Mouse (Mus musculus) CD4-positive naive resting alpha-beta T cell, adult 57 days (primary cell): ENCODE data around the gene Cand2. TPM values are rescaled to one million over a fixed set of nuclear protein-coding genes. Genes with fewer than 3 reads are reported as not detected.

Experiments used
- total RNA-seq: library from RNA; stranded (reverse); gene quantifications from one replicate; pipeline ENCODE4 v1.2.4, GENCODE M21; 2023

Gene Cand2
- total RNA-seq, result 7.5 TPM

GRCm38 (mm10) chr6:115774501-115774921 lies at the start of gene Cand2:
Gene Cand2, plus strand, starts transcription at chr6:115774538.

DNA sequence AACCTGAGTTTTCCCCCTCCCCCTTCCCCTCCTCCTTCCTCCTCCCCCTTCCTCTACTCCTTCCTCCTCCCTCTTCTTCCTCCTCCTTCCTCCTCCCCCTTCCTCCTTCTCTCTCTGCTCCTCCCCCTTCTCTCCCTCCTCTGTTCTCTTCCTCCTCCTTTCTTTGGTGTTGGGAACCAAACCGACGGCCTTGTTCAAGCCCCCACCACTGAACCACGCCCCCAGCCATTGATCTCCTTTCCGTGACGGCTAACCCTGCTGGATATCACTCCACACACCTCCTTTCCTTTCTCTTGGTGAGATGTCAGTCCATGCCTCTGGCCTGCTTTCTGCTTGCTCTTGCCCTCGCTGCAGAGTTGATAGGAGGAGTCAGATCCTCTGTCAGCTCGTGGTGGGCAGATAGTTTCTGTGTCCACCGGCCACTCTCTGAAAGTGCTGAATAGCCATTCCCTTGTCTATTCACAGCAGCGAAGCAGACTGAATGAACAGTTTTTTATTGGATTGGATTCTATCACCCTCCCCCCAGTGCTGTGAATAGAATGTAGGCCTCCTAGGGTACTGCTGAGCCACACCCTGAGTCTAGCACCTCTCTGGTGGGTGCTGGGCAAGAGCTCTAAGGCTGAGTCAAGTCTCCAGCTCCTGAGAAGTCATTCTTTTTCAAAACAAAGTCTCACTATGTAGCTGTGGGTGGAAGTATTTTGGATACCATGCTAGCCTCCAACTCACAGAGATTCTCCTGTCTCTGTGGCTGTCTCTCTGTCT lies 12.2 kb upstream of the Cand2 start, which contains the start of gene Tmem40:
Gene Tmem40 (minus strand): TSS at position 416 of the 762 bp plus-strand sequence.

GRCm38 (mm10) chr6:115808488-115809231 lies 34.3 kb downstream of the Cand2 start, which contains the start of gene Rpl32:
Gene Rpl32, minus strand, starts transcription at chr6:115808747.

DNA sequence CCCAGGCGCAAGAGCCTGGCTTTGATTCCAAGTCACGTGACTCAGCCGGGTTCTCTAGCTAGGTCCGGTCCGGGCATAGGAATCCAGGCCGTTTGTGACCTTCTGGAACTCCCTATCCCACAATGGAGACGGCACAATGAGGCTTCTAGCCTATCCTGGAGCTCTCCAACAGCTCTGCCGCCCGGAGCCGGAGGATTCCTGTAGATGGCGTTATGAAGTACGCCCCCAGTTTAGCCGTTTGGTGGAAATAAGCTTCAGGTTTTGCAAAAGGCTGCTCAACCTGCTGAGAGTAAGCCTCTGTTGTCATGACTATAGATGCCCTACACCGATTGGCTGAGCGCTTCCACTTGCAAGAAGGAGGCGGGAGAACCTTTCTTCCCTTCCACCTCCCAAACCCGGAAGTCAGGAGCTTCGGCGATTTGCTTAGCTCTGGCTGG lies 63.8 kb downstream of the Cand2 start, which contains the start of gene Efcab12:
Gene Efcab12 (minus strand): TSS at position 252 of the 437 bp plus-strand sequence.

GRCm38 (mm10) chr6:115853091-115853813 lies 78.9 kb downstream of the Cand2 start, which contains the start of the genes Mbd4 and Ift122:
Gene Mbd4, minus strand, starts transcription at chr6:115853371.
Gene Ift122, plus strand, starts transcription at chr6:115853470.

Other genes with a start within 250 kb of the Cand2 start
- 8.5 TPM for gene Tsen2, start 229.9 kb upstream of the Cand2 start, total RNA-seq
- gene Mkrn2os, start 182.0 kb upstream of the Cand2 start, total RNA-seq, result not detected
- gene Mkrn2, start 172.6 kb upstream of the Cand2 start, total RNA-seq, result 41.0 TPM
- gene Raf1, start 97.9 kb upstream of the Cand2 start, total RNA-seq, result 159 TPM
- not detected for gene Tmem40, start 12.1 kb upstream of the Cand2 start, total RNA-seq
- gene Rpl32, start 34.2 kb downstream of the Cand2 start, total RNA-seq, result 3,217 TPM
- 1.4 TPM for gene Efcab12, start 63.9 kb downstream of the Cand2 start, total RNA-seq
- 7.4 TPM for gene Mbd4, start 78.8 kb downstream of the Cand2 start, total RNA-seq
- gene Ift122, start 78.9 kb downstream of the Cand2 start, total RNA-seq, result 2.7 TPM
- gene Rho, start 157.2 kb downstream of the Cand2 start, total RNA-seq, result 0.12 TPM
- gene H1foo, start 170.4 kb downstream of the Cand2 start, total RNA-seq, result not detected
- gene Plxnd1, start 220.5 kb downstream of the Cand2 start, total RNA-seq, result 29.9 TPM